Mouse (Mus musculus) urinary bladder, postnatal 14 days (tissue): Measurements from ENCODE around the gene BC028528.
"Not testable (repeated sequence)": the region's sequence is repeated elsewhere in the genome, so short reads cannot be mapped to it uniquely, and the experiment has no call there.

ENCODE experiments used
- DNase-seq: peaks from one replicate; pipeline ENCODE4 v3.0.0; 2021; ENCODE audit warnings: low spot score

BC028528 gene

DNA sequence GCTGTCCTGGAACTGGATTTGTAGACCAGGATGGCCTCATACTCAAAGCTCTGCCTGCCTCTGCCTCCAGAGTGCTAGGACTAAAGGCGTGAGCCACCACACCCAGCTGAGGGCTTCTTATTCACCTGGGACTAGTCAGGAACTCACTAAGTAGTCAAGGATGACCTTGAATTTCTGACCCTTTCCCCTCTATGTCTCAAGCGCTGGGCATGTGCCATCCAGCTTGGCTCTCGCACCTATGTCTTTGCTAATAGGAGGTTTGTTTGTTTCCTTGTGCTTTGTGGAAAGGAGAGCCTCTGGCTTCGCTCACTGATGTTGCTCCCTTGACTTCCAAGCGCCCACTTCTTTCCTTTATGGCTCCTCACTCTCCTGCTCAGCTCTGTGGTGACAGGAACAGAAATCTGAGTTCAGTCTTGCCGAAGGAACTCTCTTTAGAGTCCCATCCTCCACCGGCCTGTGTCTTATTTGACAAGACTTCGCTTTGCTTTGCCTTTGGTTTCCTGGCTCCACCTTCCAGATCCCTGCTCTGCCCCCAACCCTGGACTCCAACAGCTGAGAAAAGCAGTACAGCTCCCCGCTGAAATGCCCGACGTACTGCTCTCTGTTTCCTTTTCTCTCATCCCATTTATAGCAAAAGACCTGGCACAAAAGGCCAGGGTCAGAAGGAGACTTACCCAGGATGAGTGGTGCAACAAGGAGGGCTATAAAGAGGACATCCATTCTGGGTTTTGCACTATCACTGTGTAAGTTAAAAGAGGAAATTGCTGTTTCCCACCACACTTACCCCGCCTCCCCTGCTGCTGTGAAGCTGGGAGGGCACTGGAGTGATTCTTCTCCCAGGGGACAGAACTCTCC is at the start of gene BC028528:
Gene BC028528, minus strand, starts transcription at position 795 of the 855 bp plus-strand sequence.
- no peak for DNase-seq

DNA sequence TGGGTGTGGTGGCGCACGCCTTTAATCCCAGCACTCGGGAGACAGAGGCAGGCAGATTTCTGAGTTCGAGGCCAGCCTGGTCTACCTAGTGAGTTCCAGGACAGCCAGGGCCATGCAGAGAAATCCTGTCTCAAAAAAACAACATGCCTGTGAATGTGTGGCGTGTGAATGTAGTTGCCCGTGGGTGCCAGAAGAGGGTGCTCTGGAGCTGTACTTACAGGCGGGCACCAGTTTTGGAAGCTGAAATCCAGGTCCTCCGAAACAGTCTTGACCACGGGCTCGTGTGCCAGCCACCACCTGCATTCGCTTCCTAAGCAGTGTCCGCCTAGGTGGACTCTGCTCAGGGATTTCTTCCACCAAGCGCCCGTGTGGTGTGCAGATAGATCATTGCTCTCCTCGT is 47.0 kb upstream of the BC028528 start:
- DNase-seq, result no peak

GRCm38 (mm10) chr3:95938217-95938616 is 46.4 kb upstream of the BC028528 start:
- DNase-seq, result no peak

DNA sequence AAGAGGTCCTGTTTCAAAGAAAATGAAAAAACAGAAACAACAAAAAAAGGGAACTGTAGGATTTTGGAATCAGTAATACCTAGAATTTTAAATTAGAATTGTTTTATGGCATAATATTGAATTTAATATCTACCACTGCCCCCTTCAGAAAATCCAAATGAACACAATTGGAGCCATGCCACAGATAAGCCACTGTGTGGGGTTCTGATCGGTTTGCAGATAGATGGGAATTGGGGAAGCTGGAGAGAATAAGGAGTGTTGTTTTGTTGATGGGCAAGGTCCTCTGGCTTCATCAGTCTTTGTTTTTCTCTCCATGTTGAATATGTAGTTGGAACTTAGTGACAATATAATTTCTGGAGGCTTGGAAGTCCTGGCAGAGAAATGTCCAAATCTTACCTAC is 42.6 kb upstream of the BC028528 start:
- no peak for DNase-seq

GRCm38 (mm10) chr3:95933111-95933750 is 41.4 kb upstream of the BC028528 start:
- DNase-seq, result no peak

DNA sequence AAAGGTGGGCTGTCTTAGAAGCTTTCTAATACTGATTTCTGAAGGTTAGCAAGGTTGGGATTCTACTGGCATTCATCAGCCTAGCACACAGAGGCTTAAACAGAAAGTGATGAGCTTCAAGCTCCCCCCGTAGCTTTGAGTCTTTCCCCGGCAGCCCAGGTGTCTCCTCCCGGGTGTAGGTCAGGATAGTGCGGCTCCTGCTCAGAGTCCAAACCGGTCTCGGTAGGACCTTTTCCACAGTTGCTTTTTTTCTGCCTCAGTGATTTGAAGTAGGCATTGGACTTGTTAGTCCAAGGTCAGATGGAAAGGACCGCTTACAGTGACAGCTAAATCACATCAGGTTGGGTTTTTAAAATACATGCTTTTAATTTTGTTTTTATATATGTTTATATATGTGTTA is 40.8 kb upstream of the BC028528 start:
- DNase-seq, result no peak

- no peak for DNase-seq
These were observed 40.4 kb upstream of the BC028528 start for GRCm38 (mm10) chr3:95932157-95932556.

GRCm38 (mm10) chr3:95931471-95931870 is 39.7 kb upstream of the BC028528 start:
- no peak for DNase-seq

- no peak for DNase-seq
These were observed 38.6 kb upstream of the BC028528 start for GRCm38 (mm10) chr3:95930471-95930789.

- DNase-seq, result peak; percentile 47
These were observed 38.0 kb upstream of the BC028528 start for GRCm38 (mm10) chr3:95929581-95930470.

GRCm38 (mm10) chr3:95928658-95929503 is 37.1 kb upstream of the BC028528 start, which contains the start of gene Anp32e:
TSS of gene Anp32e (plus strand) at chr3:95929246.
- peak; percentile 96 for DNase-seq

GRCm38 (mm10) chr3:95928261-95928657 is 36.5 kb upstream of the BC028528 start:
- no peak for DNase-seq

GRCm38 (mm10) chr3:95925087-95925486 is 33.3 kb upstream of the BC028528 start:
- DNase-seq, result no peak

DNA sequence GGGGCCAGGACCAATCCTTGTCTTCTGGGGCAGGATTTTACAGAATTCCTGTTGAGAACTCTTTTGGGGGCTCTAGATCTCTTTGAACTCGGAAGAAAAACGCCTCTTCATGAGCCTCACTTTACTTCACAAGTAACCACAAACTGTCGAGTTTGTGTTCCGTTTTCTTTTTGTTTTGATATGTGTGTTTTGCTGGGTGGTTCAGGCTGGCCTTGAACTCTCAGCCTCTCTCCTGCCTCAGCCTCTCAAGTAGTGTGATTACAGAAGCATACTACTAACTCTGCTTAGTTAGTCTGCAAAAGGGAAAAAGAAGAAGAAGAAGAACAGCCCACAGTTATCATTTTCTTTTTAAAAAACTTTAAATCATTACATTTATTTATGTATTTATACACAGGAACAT is 32.4 kb upstream of the BC028528 start:
- DNase-seq, result no peak

DNA sequence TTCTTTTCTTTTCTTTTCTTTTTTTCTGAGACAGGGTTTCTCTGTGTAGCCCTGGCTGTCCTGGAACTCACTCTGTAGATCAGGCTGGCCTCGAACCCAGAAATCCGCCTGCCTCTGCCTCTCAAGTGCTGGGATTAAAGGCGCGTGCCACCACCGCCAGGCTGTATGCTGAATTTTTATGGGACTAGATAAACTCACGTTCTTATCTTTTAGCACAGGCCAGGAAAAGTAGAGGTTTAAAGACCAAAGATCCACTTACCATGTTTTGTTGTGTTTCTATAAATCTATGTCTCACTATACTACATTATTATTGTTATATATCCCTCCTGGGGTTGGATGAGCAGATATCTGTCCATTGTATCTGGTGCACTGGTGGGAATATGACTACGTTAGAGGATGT is 31.6 kb upstream of the BC028528 start:
- DNase-seq, result not testable (repeated sequence)

- DNase-seq, result not testable (repeated sequence)
These were observed 28.7 kb upstream of the BC028528 start for GRCm38 (mm10) chr3:95920532-95920931.

DNA sequence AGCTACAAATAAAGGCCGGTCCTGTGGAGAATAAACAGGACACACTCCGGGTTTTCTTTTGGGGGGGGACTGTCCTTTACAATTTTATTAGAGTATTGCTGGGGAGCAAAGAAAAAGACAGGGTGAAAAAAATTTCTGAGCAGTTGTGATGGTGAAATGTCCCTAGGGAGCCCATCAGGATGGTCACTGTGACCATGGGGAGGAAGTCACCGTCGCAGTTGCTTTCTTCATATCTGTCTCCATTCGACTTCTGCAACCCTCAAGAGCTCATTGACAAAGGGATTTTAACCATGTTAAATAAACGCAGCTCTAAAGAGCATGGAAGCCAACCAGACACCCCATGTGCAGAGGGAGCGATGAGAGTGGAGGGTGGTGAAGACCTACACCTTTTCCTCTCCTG is 25.0 kb upstream of the BC028528 start:
- no peak for DNase-seq

GRCm38 (mm10) chr3:95914706-95915105 is 22.9 kb upstream of the BC028528 start:
- no peak for DNase-seq

GRCm38 (mm10) chr3:95907613-95908012 is 15.8 kb upstream of the BC028528 start:
- no peak for DNase-seq

DNA sequence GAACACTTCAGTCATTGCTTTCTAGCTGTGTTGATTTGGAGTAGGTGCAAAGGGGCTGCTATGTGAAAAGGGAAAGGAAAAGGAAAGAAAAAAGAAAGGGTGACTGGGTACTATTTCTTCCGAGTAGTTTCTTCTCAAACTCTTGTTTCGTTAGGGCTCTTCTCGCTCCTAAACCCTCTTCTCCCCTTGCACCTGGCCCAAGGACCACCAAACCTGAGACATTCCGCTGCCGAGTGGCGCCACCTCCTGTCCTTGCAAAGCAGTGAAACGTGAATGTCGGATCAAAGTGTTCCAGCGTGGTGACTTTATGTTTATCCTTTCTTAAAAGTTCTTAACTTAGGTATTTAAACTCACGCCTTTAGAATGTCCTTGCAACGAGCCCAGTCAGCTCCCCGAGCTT is 15.1 kb upstream of the BC028528 start:
- DNase-seq, result no peak

DNA sequence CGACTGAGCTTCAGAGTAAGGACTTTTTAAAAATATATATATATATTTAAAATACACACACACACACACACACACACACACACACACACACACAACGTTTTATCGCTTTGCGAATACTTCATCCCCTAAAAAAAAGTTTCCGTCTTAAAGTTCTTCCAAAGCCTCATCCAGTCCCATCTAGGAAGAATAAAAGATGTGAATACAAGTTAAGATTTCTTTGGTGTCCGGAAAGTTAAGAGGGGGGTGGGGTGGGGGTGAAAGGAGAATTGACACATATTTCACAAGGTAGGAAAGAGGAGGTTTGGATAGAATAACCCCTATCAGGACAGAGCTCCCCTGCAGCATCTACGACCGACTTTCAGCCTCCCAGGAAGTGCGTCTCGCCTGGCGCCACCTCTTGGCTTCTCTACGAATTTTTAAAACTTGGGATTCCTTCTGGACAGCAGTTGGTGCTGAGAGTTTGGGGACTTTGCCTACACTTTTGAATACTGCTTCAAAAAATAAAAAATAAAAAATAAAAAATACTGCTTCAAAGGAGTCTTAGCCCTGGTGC is 14.2 kb upstream of the BC028528 start:
- peak; percentile 54 for DNase-seq
